Comparison of ENCODE assay signal across 23 mouse cellular contexts in the genomic region with DNA sequence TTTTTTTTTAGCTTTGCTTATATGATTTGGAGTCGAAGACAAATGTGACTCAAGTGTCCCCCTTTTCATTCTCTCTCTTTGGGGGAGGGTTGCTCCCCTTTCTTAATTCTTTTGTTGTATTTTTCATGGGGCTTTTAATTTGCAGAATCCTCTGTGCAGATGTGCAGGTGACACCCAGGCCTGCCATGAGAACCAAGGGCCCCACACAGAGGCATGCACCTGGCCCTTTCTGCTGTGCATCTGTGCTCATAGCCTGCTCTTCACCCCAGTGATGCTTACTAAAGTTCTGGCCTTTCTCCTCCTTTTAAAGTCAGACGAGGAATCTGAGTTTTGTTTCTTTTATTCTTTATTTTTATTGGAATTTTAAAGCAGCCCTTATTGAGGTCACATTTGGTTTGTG. TPM values are rescaled to one million over a fixed set of nuclear protein-coding genes. Genes with fewer than 3 reads are reported as not detected.
DNase-seq lines count a peak whose midpoint lies in the region; TF ChIP-seq lines count a peak whose summit lies in the region.
"Had no signal": no experiment of that assay in that cellular context is flagged by ENCODE, and none has a peak within 500 bp of the region (broad histone marks: within the 10 kb centered on the region; RNA-seq: fewer than 3 reads in every experiment).

No protein-coding gene starts in this region.

- intact Hi-C loops in left cerebral cortex, adult 2 months (cut with DNase I): loop anchor here (5.0 kb wide), 1 partner anchor 238 kb away; no protein-coding TSS in a partner anchor

- H3K4me3 ChIP-seq in thymus, adult 2 months (ENCODE audit: control insufficient read depth, insufficient read depth, low read length): no peak overlapping the region
- no peak overlapping the region for H3K4me3 ChIP-seq in left cerebral cortex, adult 2 months
- H3K4me3 ChIP-seq: embryonic facial prominence, embryonic 10.5 days; embryonic facial prominence, embryonic 13.5 days; erythroblast, embryonic 14.5 days; forebrain, embryonic 12.5 days; forebrain, embryonic 15.5 days; heart, adult 2 months; hindbrain, embryonic 12.5 days; hindbrain, embryonic 15.5 days had no signal

- 10% methylated on average over 2 of the region's 2 CpGs for WGBS in thymus, adult 2 months

- H3K27ac ChIP-seq in thymus, adult 2 months (ENCODE audit: control insufficient read depth, insufficient read depth, low read length): peak overlapping the region; percentile 96
- H3K27ac ChIP-seq in left cerebral cortex, adult 2 months: no peak overlapping the region
- H3K27ac ChIP-seq: embryonic facial prominence, embryonic 10.5 days; embryonic facial prominence, embryonic 13.5 days; forebrain, embryonic 12.5 days; forebrain, embryonic 15.5 days; heart, adult 2 months; hindbrain, embryonic 12.5 days; hindbrain, embryonic 15.5 days had no signal

- peak; percentile 46 for DNase-seq in A20 (ENCODE audit: low read depth, low spot score)
- peak; percentile 69 for DNase-seq in thymus, adult 2 months
- DNase-seq in thymus, postnatal 14 days: peak; percentile 84
- peak; percentile 75 for DNase-seq in thymus, postnatal 4 days
- DNase-seq in cerebellum, adult 8-10 months: no peak
- DNase-seq in spleen, postnatal 14 days (ENCODE audit: low spot score in 2 of 2): no peak
- no peak for DNase-seq in left cerebral cortex, adult 2 months (ENCODE audit: extremely low spot score in 1 of 2, low spot score in 2 of 2)
- DNase-seq: adrenal gland, adult 2 months; adrenal gland, postnatal 14 days; cerebellum, adult 11 months; cerebellum, adult 2 months; cerebellum, postnatal 10 days; cerebellum, postnatal 36 days; embryo, embryonic 11 days; gastrocnemius, postnatal 25 days; heart, adult 2 months had no signal

- no peaks in the 10 kb centered on the region for H3K27me3 ChIP-seq in thymus, adult 2 months (ENCODE audit: control insufficient read depth, insufficient read depth, low read length)
- H3K27me3 ChIP-seq: embryonic facial prominence, embryonic 13.5 days; forebrain, embryonic 12.5 days; forebrain, embryonic 15.5 days; hindbrain, embryonic 12.5 days; hindbrain, embryonic 15.5 days had no signal

- peaks cover 37% of the 10 kb centered on the region for H3K4me1 ChIP-seq in thymus, adult 2 months (replicated peaks; ENCODE audit: control insufficient read depth, insufficient read depth, low read length)
- H3K4me1 ChIP-seq: embryonic facial prominence, embryonic 10.5 days; forebrain, embryonic 12.5 days; forebrain, embryonic 15.5 days; hindbrain, embryonic 12.5 days; hindbrain, embryonic 15.5 days had no signal

- TF ChIP-seq CTCF in thymus, adult 2 months (IDR thresholded peaks at IDR 0.05; ENCODE audit: borderline replicate concordance, control insufficient read depth, extremely low read depth, insufficient read depth, low read length, poor library complexity): no peak
- TF ChIP-seq CTCF in left cerebral cortex, adult 2 months (IDR thresholded peaks at IDR 0.05): no peak

- TF ChIP-seq POLR2A in thymus, adult 2 months (IDR thresholded peaks at IDR 0.05; ENCODE audit: control insufficient read depth, extremely low read depth, insufficient read depth, low read length, poor library complexity): no peak

- H3K36me3 ChIP-seq in thymus, adult 2 months (ENCODE audit: control insufficient read depth, insufficient read depth, low read length): no peaks in the 10 kb centered on the region
- H3K36me3 ChIP-seq: embryonic facial prominence, embryonic 13.5 days; forebrain, embryonic 15.5 days; hindbrain, embryonic 12.5 days; hindbrain, embryonic 15.5 days had no signal

RNA-seq across cellular contexts. Expression of gene Cnot6, which starts 12.2 kb away (rescaled TPM):
- 40.3 and 44.2 TPM in 2 replicates for polyA plus RNA-seq in thymus, adult 2 months (2012; rRNA removed)
- 10 to 100 TPM; 48.7 to 50.8 TPM for total RNA-seq in left cerebral cortex, adult 2 months (2021)

Comparison
In these comparisons a context has a peak if more than half of its experiments do, and no peak if none do; other contexts are left out.
1. DNase-seq: peak in A20 (single experiment), thymus, adult 2 months (single experiment), thymus, postnatal 14 days (single experiment) and thymus, postnatal 4 days (single experiment); none in cerebellum, adult 8-10 months (single experiment), spleen, postnatal 14 days (0 of 2) and left cerebral cortex, adult 2 months (0 of 2).